Mouse (Mus musculus): ENCODE measurements at regions not wholly inside any gene's neighbourhood (a gene's known extent, or its start where the extent isn't known, plus 50 kb on each side); places are given as distances from the start of the nearest gene placed in this dataset.
A peak's percentile ranks its signal among the peaks of the same experiment; 100 is the strongest.

GRCm38 (mm10) chr11:64599178-64599577 lies 162.7 kb upstream of the F930015N05Rik start:
- Histone ChIP-seq H3K9ac (ENCODE audit: low read length) (no peak overlapping the region), H3K4me1 (ENCODE audit: control insufficient read depth, insufficient read depth, low read length) (peaks cover 7% of the 10 kb centered on the region; the same call in 1 of the 2 replicates), H3K4me3 (replicated peaks; ENCODE audit: low read length) (no peak overlapping the region), H3K27me3 (ENCODE audit: control insufficient read depth, insufficient read depth, low read length) (peaks cover 8% of the 10 kb centered on the region; the same call in 1 of the 2 replicates), H3K36me3 (ENCODE audit: control insufficient read depth, insufficient read depth, low read length) (no peaks in the 10 kb centered on the region), H3K27ac (ENCODE audit: low read length) (no peak overlapping the region), H3K9me3 (replicated peaks; ENCODE audit: control insufficient read depth, low read length) (no peaks in the 10 kb centered on the region), H3K4me2 (ENCODE audit: low read depth, low read length) (no peak overlapping the region)
- 54% methylated on average over 3 of the region's 3 CpGs for WGBS
- ATAC-seq (ENCODE audit: insufficient read depth, low FRiP score), result peak; percentile 56; the same call in 1 of the 2 replicates

DNA sequence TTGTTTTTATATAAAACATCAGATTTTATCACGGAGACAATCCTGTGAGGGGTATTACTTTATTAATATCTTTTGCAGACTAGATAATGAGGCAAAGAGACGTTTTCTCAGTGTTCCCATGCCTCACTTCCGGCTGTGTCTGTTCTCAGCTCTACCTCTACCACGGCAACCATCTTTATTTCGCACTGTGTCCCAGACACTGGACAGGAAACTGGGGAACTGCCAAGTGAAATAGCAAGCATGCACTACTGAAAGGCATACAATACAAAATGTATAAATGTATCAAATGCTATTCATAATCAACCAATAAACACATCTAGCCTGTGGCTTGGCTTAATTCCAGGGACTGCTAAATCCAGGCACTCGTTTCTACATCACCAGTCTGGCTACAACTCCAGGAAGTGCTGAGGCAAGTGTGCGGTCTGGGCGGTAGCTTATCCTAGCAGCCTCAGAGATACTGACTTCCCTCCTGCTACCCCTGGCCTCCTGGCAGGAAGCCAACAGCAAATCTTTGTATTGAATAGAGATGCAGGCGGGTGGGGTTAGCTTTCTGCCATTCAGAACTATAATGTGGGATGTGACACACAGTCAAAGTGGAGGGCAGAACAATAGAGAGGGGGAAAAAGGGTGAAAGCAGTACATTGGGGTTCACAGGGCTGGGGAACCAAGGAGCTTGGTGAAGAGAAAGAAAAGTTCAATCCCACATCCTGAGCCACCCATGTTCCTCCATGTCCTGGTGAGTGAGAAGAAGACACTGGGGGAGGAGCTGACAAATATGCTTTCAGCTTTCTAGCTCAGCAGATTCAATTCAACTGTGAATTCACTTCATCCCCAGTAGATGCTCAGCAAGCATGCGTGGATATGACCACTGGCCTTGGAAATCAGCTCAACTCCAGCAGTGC lies 164.0 kb upstream of the F930015N05Rik start:
- Histone ChIP-seq H3K4me2 (ENCODE audit: low read depth, low read length) (no peak overlapping the region), H3K4me3 (replicated peaks; ENCODE audit: low read length) (no peak overlapping the region), H3K9ac (ENCODE audit: low read length) (no peak overlapping the region), H3K4me1 (ENCODE audit: control insufficient read depth, insufficient read depth, low read length) (peaks cover 7% of the 10 kb centered on the region; the same call in 1 of the 2 replicates), H3K9me3 (replicated peaks; ENCODE audit: control insufficient read depth, low read length) (no peaks in the 10 kb centered on the region), H3K36me3 (ENCODE audit: control insufficient read depth, insufficient read depth, low read length) (no peaks in the 10 kb centered on the region), H3K27me3 (ENCODE audit: control insufficient read depth, insufficient read depth, low read length) (peaks cover 8% of the 10 kb centered on the region; the same call in 1 of the 2 replicates), H3K27ac (ENCODE audit: low read length) (peak overlapping the region; percentile 7)
- peak; percentile 95 for ATAC-seq (ENCODE audit: insufficient read depth, low FRiP score)
- WGBS, result 27% methylated on average over 10 of the region's 10 CpGs

DNA sequence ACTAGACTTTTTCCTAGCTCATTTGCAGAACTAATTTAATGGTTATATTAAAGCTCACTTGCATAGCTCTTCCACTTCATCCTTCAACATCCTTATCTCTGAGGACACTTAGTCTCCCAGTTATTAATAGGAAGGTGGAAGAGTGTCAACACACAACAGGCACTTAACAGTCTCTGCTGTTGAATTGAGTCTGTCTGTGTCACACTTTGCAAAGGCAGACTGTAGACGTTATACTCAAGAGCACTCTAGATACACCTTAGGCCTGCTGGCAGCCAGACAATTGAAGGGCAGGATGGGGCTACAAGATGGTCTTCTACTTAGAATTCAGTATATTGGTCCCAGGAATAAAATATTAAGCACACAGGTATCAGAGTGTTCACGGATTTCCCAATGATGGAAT lies 172.6 kb upstream of the F930015N05Rik start:
- no peaks in the 10 kb centered on the region for H3K4me1 ChIP-seq (ENCODE audit: control insufficient read depth, insufficient read depth, low read length)
- no peak overlapping the region for H3K27ac ChIP-seq (ENCODE audit: low read length)
- WGBS, result 76% methylated on average over 2 of the region's 2 CpGs
- no peaks in the 10 kb centered on the region for H3K9me3 ChIP-seq (replicated peaks; ENCODE audit: control insufficient read depth, low read length)
- H3K4me2 ChIP-seq (ENCODE audit: low read depth, low read length), result no peak overlapping the region
- no peaks in the 10 kb centered on the region for H3K36me3 ChIP-seq (ENCODE audit: control insufficient read depth, insufficient read depth, low read length)
- no peak overlapping the region for H3K4me3 ChIP-seq (replicated peaks; ENCODE audit: low read length)
- ATAC-seq (ENCODE audit: insufficient read depth, low FRiP score), result no peak
- H3K9ac ChIP-seq (ENCODE audit: low read length), result no peak overlapping the region
- no peaks in the 10 kb centered on the region for H3K27me3 ChIP-seq (ENCODE audit: control insufficient read depth, insufficient read depth, low read length)

- Histone ChIP-seq H3K36me3 (ENCODE audit: control insufficient read depth, insufficient read depth, low read length) (no peaks in the 10 kb centered on the region), H3K27ac (ENCODE audit: low read length) (no peak overlapping the region), H3K9me3 (replicated peaks; ENCODE audit: control insufficient read depth, low read length) (no peaks in the 10 kb centered on the region), H3K27me3 (ENCODE audit: control insufficient read depth, insufficient read depth, low read length) (no peaks in the 10 kb centered on the region), H3K4me2 (ENCODE audit: low read depth, low read length) (no peak overlapping the region), H3K4me3 (replicated peaks; ENCODE audit: low read length) (no peak overlapping the region), H3K9ac (ENCODE audit: low read length) (no peak overlapping the region), H3K4me1 (ENCODE audit: control insufficient read depth, insufficient read depth, low read length) (no peaks in the 10 kb centered on the region)
- 84% methylated on average over 3 of the region's 3 CpGs for WGBS
- no peak for ATAC-seq (ENCODE audit: insufficient read depth, low FRiP score)
Measured at GRCm38 (mm10) chr11:64610724-64611123, 174.3 kb upstream of the F930015N05Rik start.

GRCm38 (mm10) chr11:64615140-64615539 lies 178.7 kb upstream of the F930015N05Rik start:
- no peaks in the 10 kb centered on the region for H3K36me3 ChIP-seq (ENCODE audit: control insufficient read depth, insufficient read depth, low read length)
- no peaks in the 10 kb centered on the region for H3K9me3 ChIP-seq (replicated peaks; ENCODE audit: control insufficient read depth, low read length)
- 75% methylated on average over 1 of the region's 1 CpGs for WGBS
- H3K9ac ChIP-seq (ENCODE audit: low read length), result no peak overlapping the region
- H3K27me3 ChIP-seq (ENCODE audit: control insufficient read depth, insufficient read depth, low read length), result no peaks in the 10 kb centered on the region
- no peak overlapping the region for H3K27ac ChIP-seq (ENCODE audit: low read length)
- H3K4me2 ChIP-seq (ENCODE audit: low read depth, low read length), result no peak overlapping the region
- ATAC-seq (ENCODE audit: insufficient read depth, low FRiP score), result no peak
- no peak overlapping the region for H3K4me3 ChIP-seq (replicated peaks; ENCODE audit: low read length)
- H3K4me1 ChIP-seq (ENCODE audit: control insufficient read depth, insufficient read depth, low read length), result no peaks in the 10 kb centered on the region

DNA sequence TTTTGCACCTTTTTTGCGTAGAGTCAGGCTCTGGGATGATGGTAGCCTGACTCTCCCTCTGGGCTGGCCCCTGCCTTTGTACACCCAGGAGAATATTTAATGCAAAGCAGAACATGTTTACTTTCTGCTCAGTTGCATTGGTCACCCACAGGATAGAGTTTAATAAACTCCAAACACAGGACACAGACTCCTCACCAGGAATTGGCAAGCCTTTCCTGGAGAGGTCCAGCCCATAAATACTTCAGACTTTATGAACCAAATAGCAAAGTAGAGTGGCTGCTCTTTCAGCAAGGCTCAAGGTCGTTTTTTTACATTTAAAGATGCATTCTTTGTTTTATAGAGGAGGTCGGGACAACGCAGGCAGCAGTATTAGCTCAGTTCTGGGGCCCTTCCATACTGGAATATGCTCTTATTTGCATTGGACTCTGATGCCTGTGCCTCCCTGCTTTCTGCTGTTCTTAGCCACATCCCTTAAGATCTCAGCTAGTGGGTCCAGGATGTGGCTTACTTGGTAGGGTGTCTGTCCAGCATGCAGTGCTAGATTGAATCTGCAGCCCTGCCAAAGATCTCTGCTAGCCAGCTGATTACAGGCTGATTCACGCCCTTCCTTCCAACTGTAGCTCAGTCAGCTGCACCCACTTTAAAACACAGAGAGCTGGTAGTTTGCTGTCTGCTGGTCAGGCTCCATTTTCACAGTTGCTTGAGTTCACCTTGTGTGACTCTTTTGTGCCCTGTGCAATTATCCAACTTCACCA lies 182.4 kb upstream of the F930015N05Rik start:
- no peaks in the 10 kb centered on the region for H3K4me1 ChIP-seq (ENCODE audit: control insufficient read depth, insufficient read depth, low read length)
- H3K9me3 ChIP-seq (replicated peaks; ENCODE audit: control insufficient read depth, low read length), result no peaks in the 10 kb centered on the region
- H3K36me3 ChIP-seq (ENCODE audit: control insufficient read depth, insufficient read depth, low read length), result no peaks in the 10 kb centered on the region
- H3K4me3 ChIP-seq (replicated peaks; ENCODE audit: low read length), result no peak overlapping the region
- no peak overlapping the region for H3K9ac ChIP-seq (ENCODE audit: low read length)
- ATAC-seq (ENCODE audit: insufficient read depth, low FRiP score), result no peak
- no peak overlapping the region for H3K4me2 ChIP-seq (ENCODE audit: low read depth, low read length)
- no peak overlapping the region for H3K27ac ChIP-seq (ENCODE audit: low read length)
- 51% methylated on average over 5 of the region's 5 CpGs for WGBS
- no peaks in the 10 kb centered on the region for H3K27me3 ChIP-seq (ENCODE audit: control insufficient read depth, insufficient read depth, low read length)

GRCm38 (mm10) chr11:64627180-64627579 lies 190.7 kb upstream of the F930015N05Rik start:
- Histone ChIP-seq H3K9me3 (replicated peaks; ENCODE audit: control insufficient read depth, low read length) (no peaks in the 10 kb centered on the region), H3K4me2 (ENCODE audit: low read depth, low read length) (no peak overlapping the region), H3K4me1 (ENCODE audit: control insufficient read depth, insufficient read depth, low read length) (no peaks in the 10 kb centered on the region), H3K9ac (ENCODE audit: low read length) (no peak overlapping the region), H3K27ac (ENCODE audit: low read length) (no peak overlapping the region), H3K4me3 (replicated peaks; ENCODE audit: low read length) (no peak overlapping the region), H3K27me3 (ENCODE audit: control insufficient read depth, insufficient read depth, low read length) (no peaks in the 10 kb centered on the region), H3K36me3 (ENCODE audit: control insufficient read depth, insufficient read depth, low read length) (no peaks in the 10 kb centered on the region)
- 75% methylated on average over 7 of the region's 7 CpGs for WGBS
- ATAC-seq (ENCODE audit: insufficient read depth, low FRiP score), result no peak

GRCm38 (mm10) chr11:64640947-64641346 lies 204.5 kb upstream of the F930015N05Rik start:
- Histone ChIP-seq H3K4me1 (ENCODE audit: control insufficient read depth, insufficient read depth, low read length) (no peaks in the 10 kb centered on the region), H3K9ac (ENCODE audit: low read length) (no peak overlapping the region), H3K9me3 (replicated peaks; ENCODE audit: control insufficient read depth, low read length) (0 out of 2 replicates have a peak, but pooled peaks cover 3% of the 10 kb centered on the region), H3K27me3 (ENCODE audit: control insufficient read depth, insufficient read depth, low read length) (no peaks in the 10 kb centered on the region), H3K4me3 (replicated peaks; ENCODE audit: low read length) (no peak overlapping the region), H3K27ac (ENCODE audit: low read length) (no peak overlapping the region), H3K36me3 (ENCODE audit: control insufficient read depth, insufficient read depth, low read length) (no peaks in the 10 kb centered on the region), H3K4me2 (ENCODE audit: low read depth, low read length) (no peak overlapping the region)
- no peak for ATAC-seq (ENCODE audit: insufficient read depth, low FRiP score)
- WGBS, result 83% methylated on average over 4 of the region's 4 CpGs

GRCm38 (mm10) chr11:64643171-64643570 lies 206.7 kb upstream of the F930015N05Rik start:
- no peaks in the 10 kb centered on the region for H3K36me3 ChIP-seq (ENCODE audit: control insufficient read depth, insufficient read depth, low read length)
- H3K4me1 ChIP-seq (ENCODE audit: control insufficient read depth, insufficient read depth, low read length), result no peaks in the 10 kb centered on the region
- no peak overlapping the region for H3K9ac ChIP-seq (ENCODE audit: low read length)
- no peak overlapping the region for H3K4me3 ChIP-seq (replicated peaks; ENCODE audit: low read length)
- no peak for ATAC-seq (ENCODE audit: insufficient read depth, low FRiP score)
- no peaks in the 10 kb centered on the region for H3K9me3 ChIP-seq (replicated peaks; ENCODE audit: control insufficient read depth, low read length)
- H3K4me2 ChIP-seq (ENCODE audit: low read depth, low read length), result no peak overlapping the region
- H3K27ac ChIP-seq (ENCODE audit: low read length), result no peak overlapping the region
- 58% methylated on average over 5 of the region's 5 CpGs for WGBS
- no peaks in the 10 kb centered on the region for H3K27me3 ChIP-seq (ENCODE audit: control insufficient read depth, insufficient read depth, low read length)
